Mouse (Mus musculus) lung, postnatal 25 days (tissue): ENCODE measurements around the gene Stx1b.

ENCODE experiments used
- DNase-seq: peaks from one replicate; pipeline ENCODE4 v3.0.0; 2022; ENCODE audit warnings: low spot score

The Stx1b gene

DNA sequence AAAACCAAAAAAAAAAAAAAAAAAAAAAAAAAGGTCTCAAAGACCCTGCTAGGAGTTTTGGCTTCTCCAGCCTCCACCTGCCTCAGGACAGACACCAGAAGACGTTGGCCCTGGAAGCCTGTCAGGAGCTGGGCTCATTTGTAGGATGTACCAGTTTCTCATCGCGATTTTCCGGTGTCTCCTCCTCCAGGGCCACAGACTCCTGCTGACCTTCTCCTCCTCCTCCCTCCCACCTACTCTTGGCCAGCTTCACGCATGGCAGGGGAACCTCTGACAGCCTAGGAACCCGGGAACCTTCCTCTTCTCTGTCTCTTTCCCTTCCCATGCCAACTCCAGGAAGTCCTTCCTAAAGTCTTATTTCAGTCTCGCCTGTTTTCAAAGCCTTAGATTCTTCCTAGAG is 7.3 kb downstream of the Stx1b start:
- DNase-seq, result no peak

GRCm38 (mm10) chr7:127815954-127816821 is 8.2 kb downstream of the Stx1b start:
- peak; percentile 66 for DNase-seq

- no peak for DNase-seq
These were observed 9.2 kb downstream of the Stx1b start for GRCm38 (mm10) chr7:127815116-127815665.

DNA sequence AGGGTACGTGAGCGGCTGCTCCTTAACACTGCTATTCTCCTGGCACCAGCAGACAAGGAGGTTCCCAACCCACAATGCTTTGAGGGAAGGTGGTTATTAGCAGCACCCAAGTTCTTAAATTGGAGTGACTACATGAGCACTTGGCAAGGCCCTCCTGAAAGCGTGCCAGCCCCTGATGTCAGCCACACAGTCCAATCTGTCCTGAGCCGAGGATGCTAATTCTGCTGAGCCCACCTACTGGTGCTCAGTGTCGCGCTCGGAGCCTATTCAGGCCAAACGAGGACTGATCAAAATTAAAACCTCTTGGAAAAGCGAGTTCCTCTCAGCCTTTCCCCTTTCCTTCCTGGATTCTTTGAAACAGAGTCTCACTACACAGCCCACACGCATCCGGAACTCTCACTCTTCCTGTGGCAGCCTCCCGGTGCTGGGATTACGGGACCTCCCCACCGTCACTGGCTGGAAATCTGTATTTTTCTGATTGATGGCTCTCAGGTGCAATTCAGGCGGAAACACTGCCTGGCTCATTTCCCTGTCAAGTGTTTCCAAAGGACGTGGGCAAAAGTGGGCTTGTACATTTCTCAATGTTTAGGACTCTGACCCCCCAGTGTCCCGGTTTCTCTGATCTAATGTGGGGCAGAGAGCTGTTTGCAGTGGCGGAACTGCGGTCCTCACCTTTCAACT is 10.0 kb downstream of the Stx1b start:
- peak; percentile 41 for DNase-seq

DNA sequence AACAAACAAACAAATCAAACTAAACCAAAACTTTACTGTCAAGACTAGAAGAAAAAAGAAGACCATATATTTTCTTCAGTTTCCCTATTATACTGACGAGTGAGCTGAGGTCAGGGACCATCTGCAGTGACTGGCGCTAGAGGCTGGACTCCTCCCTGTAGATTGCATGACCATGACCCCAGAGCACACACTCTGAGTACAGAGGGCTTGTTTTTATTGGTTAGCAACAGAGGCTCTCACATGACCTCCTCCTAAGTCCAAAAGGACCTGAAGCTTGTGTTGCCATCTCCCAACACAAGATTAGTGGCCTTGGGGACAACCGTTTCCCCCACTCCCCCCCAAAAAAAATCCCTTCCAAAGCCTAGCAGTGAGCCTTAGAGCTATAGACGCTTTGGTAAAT is 10.5 kb downstream of the Stx1b start:
- no peak for DNase-seq

DNA sequence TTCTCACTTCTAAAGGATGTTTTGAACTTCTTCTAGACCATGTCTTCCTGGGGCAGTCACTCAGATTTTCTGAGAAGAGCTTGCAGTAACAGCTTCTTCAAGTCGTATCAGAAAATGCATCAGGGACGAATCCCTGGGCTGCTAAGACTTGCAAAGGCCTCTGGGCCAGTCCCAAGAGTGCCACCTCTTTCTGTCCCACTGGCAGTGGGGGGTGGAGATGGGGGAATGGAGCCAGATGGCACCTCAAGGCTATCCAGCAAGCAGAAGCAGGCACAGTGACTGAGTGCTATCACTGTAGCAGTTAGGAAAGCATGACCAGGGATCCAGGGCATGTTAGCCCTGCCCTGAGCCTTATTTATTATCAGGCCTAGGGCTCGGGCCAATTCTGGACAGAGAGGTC is 12.1 kb downstream of the Stx1b start:
- no peak for DNase-seq

DNA sequence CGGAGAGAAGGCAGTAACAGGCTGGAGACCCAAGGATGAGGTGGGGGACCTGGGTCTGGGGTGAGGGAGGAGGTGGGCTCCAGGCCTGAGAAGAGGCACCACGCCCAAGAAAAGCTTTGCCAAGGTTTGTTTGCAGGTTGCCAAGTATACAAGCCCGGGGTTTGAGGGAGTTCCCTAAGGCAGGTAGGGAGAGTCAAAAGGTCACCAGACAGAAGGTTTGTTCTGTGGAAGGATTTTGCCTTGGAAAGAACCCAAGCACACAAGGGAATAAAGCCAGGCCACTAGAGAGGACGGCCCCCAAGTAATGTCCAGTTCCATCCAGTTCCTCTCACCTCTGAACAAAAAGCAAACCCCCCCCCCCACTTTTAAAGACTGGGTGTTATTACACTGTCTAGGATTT is 13.1 kb downstream of the Stx1b start:
- DNase-seq, result no peak

GRCm38 (mm10) chr7:127810650-127811049 is 13.7 kb downstream of the Stx1b start:
- no peak for DNase-seq

GRCm38 (mm10) chr7:127809846-127810245 is 14.5 kb downstream of the Stx1b start:
- DNase-seq, result no peak

GRCm38 (mm10) chr7:127808821-127809220 is 15.5 kb downstream of the Stx1b start:
- DNase-seq, result no peak

- DNase-seq, result no peak
These were observed 22.0 kb downstream of the Stx1b start for GRCm38 (mm10) chr7:127802313-127802712.

- DNase-seq, result no peak
These were observed 23.2 kb downstream of the Stx1b start for GRCm38 (mm10) chr7:127801010-127801621.

DNA sequence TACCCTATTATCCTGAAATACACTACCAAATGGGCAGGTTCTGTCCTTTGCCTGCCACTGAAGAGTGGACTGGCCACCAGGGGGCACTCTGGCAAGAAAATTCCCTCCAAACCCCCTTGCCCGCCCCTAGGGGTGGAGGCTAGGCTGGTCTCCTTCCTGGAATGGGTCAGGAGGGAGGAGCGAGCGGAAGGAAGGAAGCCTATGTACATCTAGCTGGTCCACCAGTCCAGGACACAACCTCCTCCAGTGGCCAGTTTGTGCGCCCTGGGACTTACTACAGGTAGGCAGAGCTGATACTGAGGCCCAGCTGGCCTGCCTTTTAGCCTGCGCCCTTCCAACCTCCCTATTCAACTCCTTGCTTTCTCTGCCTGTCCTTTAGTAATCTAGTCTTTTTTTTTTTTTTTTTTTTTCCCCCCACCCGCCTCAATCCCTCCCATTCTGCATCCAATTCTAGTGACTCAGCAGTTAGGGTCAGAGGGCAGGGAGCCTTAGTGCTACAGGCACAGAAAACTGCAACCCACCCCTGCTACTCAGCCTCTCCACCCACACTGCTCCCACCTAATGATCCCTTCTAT is 23.8 kb downstream of the Stx1b start, which contains the start of gene Hsd3b7:
Hsd3b7 (plus strand) TSS at position 170 of the 575 bp plus-strand sequence.
- peak; percentile 95 for DNase-seq

DNA sequence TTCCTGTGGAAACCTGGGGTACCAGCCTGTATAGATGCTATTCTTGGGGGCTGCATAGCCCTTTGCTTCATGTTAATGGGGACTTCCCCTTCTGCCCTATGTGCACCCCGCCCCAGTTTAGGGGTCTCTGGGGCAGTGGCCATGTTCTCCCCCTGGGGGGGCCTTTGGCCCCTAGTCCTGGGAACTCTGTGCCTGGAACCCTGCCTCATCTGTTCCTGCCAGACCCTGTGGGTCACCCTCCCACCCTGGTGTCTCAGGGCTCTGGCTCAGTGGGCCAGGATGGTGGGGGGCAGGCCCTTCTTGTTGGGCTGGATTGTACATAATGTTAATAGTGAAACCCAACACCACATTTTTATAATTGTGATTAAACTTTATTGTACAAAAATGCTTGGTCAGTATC is 24.6 kb downstream of the Stx1b start:
- no peak for DNase-seq

DNA sequence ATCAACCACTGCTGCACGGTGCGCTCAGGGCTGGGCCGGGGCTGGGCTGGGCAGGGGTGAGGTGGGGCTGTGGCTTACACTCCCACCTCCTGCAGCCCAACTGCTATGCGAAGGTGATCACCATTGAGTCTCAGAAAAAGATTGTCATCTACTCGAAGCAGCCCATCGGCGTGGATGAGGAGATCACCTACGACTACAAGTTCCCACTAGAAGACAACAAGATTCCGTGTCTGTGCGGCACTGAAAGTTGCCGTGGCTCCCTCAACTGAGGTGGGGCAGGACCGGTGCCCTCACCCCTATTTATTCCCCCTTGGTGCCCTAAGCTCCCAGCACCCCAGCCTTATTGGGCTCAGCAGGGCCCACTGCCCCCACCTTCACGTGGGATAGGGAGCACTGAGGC is 25.1 kb downstream of the Stx1b start:
- no peak for DNase-seq

DNA sequence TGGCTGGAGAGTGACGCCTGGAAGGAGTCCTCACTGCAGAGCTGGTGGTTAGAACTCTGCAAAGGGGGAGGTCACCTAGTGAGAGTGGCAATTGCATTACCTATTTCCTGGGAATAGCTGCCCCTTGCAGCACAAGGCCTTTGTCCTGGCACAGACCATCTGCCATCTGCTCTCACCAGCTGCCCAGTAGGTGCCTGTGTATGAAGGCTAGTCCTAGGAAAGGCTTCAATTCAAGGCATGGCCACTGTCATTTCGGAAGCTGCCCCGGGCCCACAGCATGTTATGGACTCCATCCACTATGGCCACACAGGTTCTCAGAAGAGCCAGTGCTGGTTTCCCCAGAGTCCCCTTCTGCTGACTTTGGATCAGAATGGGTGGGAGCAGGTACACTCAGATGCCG is 25.8 kb downstream of the Stx1b start:
- no peak for DNase-seq

DNA sequence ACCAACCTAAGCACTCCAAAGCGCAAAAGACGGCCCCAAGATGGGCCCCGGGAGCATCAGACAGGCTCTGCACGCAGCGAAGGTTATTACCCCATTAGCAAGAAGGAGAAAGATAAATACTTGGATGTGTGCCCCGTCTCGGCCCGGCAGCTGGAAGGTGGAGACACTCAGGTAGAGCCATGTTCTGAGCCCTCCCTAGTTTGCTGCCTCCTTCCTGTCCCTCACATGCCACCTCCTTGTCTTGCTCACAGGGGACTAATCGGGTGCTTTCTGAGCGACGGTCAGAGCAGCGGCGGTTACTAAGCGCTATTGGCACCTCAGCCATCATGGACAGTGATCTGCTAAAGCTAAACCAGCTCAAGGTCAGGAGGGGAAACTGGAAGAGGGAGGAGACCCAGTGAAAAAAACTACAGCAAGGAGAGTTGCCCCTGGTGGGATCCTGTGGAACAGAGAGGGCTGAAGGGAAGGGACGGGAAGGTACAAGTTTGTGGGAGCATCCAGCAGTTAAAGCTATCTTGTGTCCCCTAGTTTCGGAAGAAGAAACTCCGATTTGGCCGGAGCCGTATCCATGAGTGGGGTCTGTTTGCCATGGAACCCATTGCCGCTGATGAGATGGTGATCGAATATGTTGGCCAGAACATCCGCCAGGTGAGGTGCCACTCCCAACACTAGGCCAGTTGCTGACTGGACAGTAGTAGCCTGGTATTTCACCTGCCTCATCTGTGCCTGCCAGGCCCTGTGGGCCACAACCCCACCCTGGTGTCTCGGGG is 27.1 kb downstream of the Stx1b start:
- DNase-seq, result no peak

DNA sequence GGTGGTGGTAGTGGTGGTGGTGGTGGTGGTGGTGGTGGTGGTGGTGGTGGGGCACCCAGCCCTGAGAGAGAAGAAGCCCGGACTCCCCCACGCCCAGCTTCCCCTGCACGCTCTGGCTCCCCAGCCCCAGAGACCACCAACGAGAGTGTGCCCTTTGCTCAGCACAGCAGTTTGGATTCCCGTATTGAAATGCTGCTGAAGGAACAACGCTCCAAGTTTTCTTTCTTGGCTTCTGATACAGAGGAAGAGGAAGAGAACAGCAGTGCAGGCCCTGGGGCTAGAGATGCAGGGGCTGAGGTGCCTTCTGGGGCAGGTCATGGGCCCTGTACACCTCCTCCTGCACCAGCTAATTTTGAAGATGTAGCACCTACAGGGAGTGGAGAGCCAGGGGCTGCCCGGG is 39.0 kb downstream of the Stx1b start, which contains the start of gene Gm49388:
Gm49388 (plus strand) TSS at position 301 of the 400 bp plus-strand sequence.
- no peak for DNase-seq

DNA sequence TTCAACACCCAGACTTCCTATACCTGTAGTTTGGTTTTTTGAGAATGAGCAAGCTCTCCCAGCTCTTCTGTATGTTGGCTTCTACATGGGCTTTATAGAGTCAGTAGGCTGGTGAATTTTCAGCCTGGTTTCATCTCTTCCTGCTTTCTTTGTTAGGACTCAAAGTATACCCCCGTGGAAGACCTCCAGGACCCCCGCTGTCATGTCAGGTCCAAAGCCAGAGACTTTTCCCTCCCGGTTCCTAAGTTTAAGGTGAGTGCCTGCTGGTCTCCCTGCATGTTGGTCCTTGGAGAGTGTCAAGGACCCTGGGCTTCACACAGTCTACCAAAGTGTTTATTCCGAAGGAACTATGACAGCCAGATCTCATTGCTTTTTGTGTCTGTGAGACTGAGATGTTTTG is 46.0 kb downstream of the Stx1b start:
- no peak for DNase-seq

- DNase-seq, result peak; percentile 16
These were observed 46.7 kb downstream of the Stx1b start for GRCm38 (mm10) chr7:127777474-127778266.
